Mouse (Mus musculus): Measurements from ENCODE around the gene Kif6. TPM values are rescaled to one million over a fixed set of nuclear protein-coding genes. Genes with fewer than 3 reads are reported as not detected.

Gene Kif6
- polyA plus RNA-seq, 1 experiment from 2014 or later: 2.5 TPM

- H3K27ac ChIP-seq (ENCODE audit: low read length): no peak overlapping the region
- WGBS: 66% methylated on average over 9 of the region's 9 CpGs
- no peaks in the 10 kb centered on the region for H3K27me3 ChIP-seq (ENCODE audit: control insufficient read depth, insufficient read depth, low read depth, low read length)
- no peak overlapping the region for H3K4me2 ChIP-seq (ENCODE audit: low read length)
- H3K36me3 ChIP-seq (ENCODE audit: control insufficient read depth, insufficient read depth, low read length): no peaks in the 10 kb centered on the region
- H3K4me3 ChIP-seq (ENCODE audit: low read depth, low read length): no peak overlapping the region
- H3K4me1 ChIP-seq (ENCODE audit: control insufficient read depth, insufficient read depth, low read length): no peaks in the 10 kb centered on the region; the same call in 1 of the 2 replicates
- no peaks in the 10 kb centered on the region for H3K9me3 ChIP-seq (replicated peaks; ENCODE audit: control insufficient read depth, low read length, poor library complexity, severe bottlenecking)
- H3K9ac ChIP-seq (ENCODE audit: low read depth, low read length): no peak overlapping the region
- no peak for ATAC-seq
Measured at GRCm38 (mm10) chr17:49624572-49624971, 9.6 kb downstream of the Kif6 start.

- Histone ChIP-seq H3K4me2 (ENCODE audit: low read length) (no peak overlapping the region), H3K4me3 (ENCODE audit: low read depth, low read length) (no peak overlapping the region), H3K9ac (ENCODE audit: low read depth, low read length) (no peak overlapping the region), H3K36me3 (ENCODE audit: control insufficient read depth, insufficient read depth, low read length) (no peaks in the 10 kb centered on the region), H3K9me3 (replicated peaks; ENCODE audit: control insufficient read depth, low read length, poor library complexity, severe bottlenecking) (no peaks in the 10 kb centered on the region), H3K27ac (ENCODE audit: low read length) (no peak overlapping the region), H3K4me1 (ENCODE audit: control insufficient read depth, insufficient read depth, low read length) (no peaks in the 10 kb centered on the region; the same call in 1 of the 2 replicates), H3K27me3 (ENCODE audit: control insufficient read depth, insufficient read depth, low read depth, low read length) (no peaks in the 10 kb centered on the region)
- WGBS: 80% methylated on average over 13 of the region's 13 CpGs
- no peak for ATAC-seq
Measured at GRCm38 (mm10) chr17:49627011-49627794, 12.3 kb downstream of the Kif6 start.

DNA sequence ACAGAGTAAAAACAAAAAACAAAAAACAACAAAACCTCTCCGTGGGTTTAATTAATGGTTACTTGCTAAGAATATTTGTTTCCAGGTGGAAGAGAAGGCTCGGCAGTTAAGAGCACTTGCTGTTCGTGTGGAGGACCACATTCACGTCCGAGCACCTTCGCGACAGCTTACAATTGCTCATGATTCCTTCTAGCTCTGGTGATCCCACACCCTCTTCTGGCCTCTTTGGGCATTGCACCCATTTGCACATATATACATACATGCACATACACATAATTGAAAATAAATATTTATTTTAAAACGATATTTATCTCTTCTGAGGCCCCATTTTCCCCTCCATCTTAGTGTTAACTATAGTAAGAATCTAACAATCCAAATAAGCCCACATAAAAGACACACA is 13.9 kb downstream of the Kif6 start:
- Histone ChIP-seq H3K9ac (ENCODE audit: low read depth, low read length) (no peak overlapping the region), H3K4me3 (ENCODE audit: low read depth, low read length) (no peak overlapping the region), H3K36me3 (ENCODE audit: control insufficient read depth, insufficient read depth, low read length) (no peaks in the 10 kb centered on the region), H3K4me1 (ENCODE audit: control insufficient read depth, insufficient read depth, low read length) (no peaks in the 10 kb centered on the region; the same call in 1 of the 2 replicates), H3K27ac (ENCODE audit: low read length) (no peak overlapping the region), H3K4me2 (ENCODE audit: low read length) (no peak overlapping the region), H3K27me3 (ENCODE audit: control insufficient read depth, insufficient read depth, low read depth, low read length) (no peaks in the 10 kb centered on the region), H3K9me3 (replicated peaks; ENCODE audit: control insufficient read depth, low read length, poor library complexity, severe bottlenecking) (no peaks in the 10 kb centered on the region)
- 91% methylated on average over 8 of the region's 8 CpGs for WGBS
- ATAC-seq: no peak

GRCm38 (mm10) chr17:49633041-49633440 is 18.1 kb downstream of the Kif6 start:
- Histone ChIP-seq H3K4me3 (ENCODE audit: low read depth, low read length) (no peak overlapping the region), H3K9ac (ENCODE audit: low read depth, low read length) (no peak overlapping the region), H3K9me3 (replicated peaks; ENCODE audit: control insufficient read depth, low read length, poor library complexity, severe bottlenecking) (no peaks in the 10 kb centered on the region), H3K27ac (ENCODE audit: low read length) (no peak overlapping the region), H3K36me3 (ENCODE audit: control insufficient read depth, insufficient read depth, low read length) (no peaks in the 10 kb centered on the region), H3K27me3 (ENCODE audit: control insufficient read depth, insufficient read depth, low read depth, low read length) (no peaks in the 10 kb centered on the region), H3K4me1 (ENCODE audit: control insufficient read depth, insufficient read depth, low read length) (no peaks in the 10 kb centered on the region), H3K4me2 (ENCODE audit: low read length) (no peak overlapping the region)
- no peak for ATAC-seq
- 53% methylated on average over 8 of the region's 8 CpGs for WGBS

DNA sequence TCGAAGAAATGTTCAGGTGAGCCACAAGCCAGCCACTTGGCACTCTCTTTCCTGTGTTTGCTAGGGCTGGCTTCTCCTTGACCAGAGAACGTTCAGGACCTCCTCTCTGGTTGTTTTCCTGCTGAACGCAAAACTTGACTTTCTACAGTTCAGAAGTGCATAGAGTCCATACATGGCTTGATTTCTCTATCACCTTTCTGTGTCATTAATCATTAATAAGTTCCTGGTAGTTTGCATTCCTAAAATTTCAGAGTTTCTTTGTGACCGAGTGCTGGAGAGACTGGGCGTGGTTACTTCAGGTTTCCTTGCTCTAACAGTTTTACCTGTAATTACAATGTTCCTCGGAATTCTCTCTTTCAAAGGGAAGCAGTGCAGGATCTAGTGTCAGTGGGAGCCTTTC is 27.0 kb downstream of the Kif6 start:
- Histone ChIP-seq H3K4me2 (ENCODE audit: low read length) (no peak overlapping the region), H3K9ac (ENCODE audit: low read depth, low read length) (no peak overlapping the region), H3K27ac (ENCODE audit: low read length) (no peak overlapping the region), H3K27me3 (ENCODE audit: control insufficient read depth, insufficient read depth, low read depth, low read length) (no peaks in the 10 kb centered on the region), H3K4me1 (ENCODE audit: control insufficient read depth, insufficient read depth, low read length) (no peaks in the 10 kb centered on the region), H3K9me3 (replicated peaks; ENCODE audit: control insufficient read depth, low read length, poor library complexity, severe bottlenecking) (no peaks in the 10 kb centered on the region), H3K36me3 (ENCODE audit: control insufficient read depth, insufficient read depth, low read length) (no peaks in the 10 kb centered on the region), H3K4me3 (ENCODE audit: low read depth, low read length) (no peak overlapping the region)
- WGBS: 95% methylated on average over 6 of the region's 6 CpGs
- ATAC-seq: no peak

- Histone ChIP-seq H3K9ac (ENCODE audit: low read depth, low read length) (no peak overlapping the region), H3K4me3 (ENCODE audit: low read depth, low read length) (no peak overlapping the region), H3K4me1 (ENCODE audit: control insufficient read depth, insufficient read depth, low read length) (no peaks in the 10 kb centered on the region), H3K4me2 (ENCODE audit: low read length) (no peak overlapping the region), H3K27me3 (ENCODE audit: control insufficient read depth, insufficient read depth, low read depth, low read length) (no peaks in the 10 kb centered on the region), H3K9me3 (replicated peaks; ENCODE audit: control insufficient read depth, low read length, poor library complexity, severe bottlenecking) (no peaks in the 10 kb centered on the region), H3K27ac (ENCODE audit: low read length) (no peak overlapping the region), H3K36me3 (ENCODE audit: control insufficient read depth, insufficient read depth, low read length) (no peaks in the 10 kb centered on the region)
- ATAC-seq: no peak
- WGBS: 94% methylated on average over 8 of the region's 8 CpGs
Measured at GRCm38 (mm10) chr17:49642336-49642735, 27.4 kb downstream of the Kif6 start.

- 84% methylated on average over 11 of the region's 11 CpGs for WGBS
- Histone ChIP-seq H3K36me3 (ENCODE audit: control insufficient read depth, insufficient read depth, low read length) (no peaks in the 10 kb centered on the region), H3K9ac (ENCODE audit: low read depth, low read length) (no peak overlapping the region), H3K4me1 (ENCODE audit: control insufficient read depth, insufficient read depth, low read length) (no peaks in the 10 kb centered on the region), H3K9me3 (replicated peaks; ENCODE audit: control insufficient read depth, low read length, poor library complexity, severe bottlenecking) (no peaks in the 10 kb centered on the region), H3K27me3 (ENCODE audit: control insufficient read depth, insufficient read depth, low read depth, low read length) (no peaks in the 10 kb centered on the region), H3K4me3 (ENCODE audit: low read depth, low read length) (no peak overlapping the region), H3K4me2 (ENCODE audit: low read length) (no peak overlapping the region), H3K27ac (ENCODE audit: low read length) (no peak overlapping the region)
- no peak for ATAC-seq
Measured at GRCm38 (mm10) chr17:49642889-49643490, 28.1 kb downstream of the Kif6 start.

DNA sequence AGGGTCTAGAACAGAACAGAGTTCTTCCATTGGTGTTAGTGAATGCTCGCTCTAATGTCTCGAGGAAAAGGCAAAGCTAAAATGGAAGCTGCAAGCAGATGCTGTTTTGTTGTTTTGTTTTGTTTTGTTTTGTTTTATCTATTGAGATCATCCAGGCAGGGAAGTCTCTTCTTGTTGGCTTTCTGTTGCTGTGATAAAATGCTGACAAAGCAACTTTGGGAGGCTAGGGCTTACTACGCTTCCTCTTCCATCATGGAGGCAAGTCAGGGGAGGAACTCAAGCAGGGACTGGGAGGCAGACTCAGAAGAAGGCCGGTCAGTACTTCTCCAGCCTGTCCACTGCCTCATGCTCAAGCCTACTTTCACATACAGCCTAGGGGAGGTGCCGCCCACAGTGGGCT is 31.3 kb downstream of the Kif6 start:
- Histone ChIP-seq H3K9me3 (replicated peaks; ENCODE audit: control insufficient read depth, low read length, poor library complexity, severe bottlenecking) (no peaks in the 10 kb centered on the region), H3K27ac (ENCODE audit: low read length) (no peak overlapping the region), H3K9ac (ENCODE audit: low read depth, low read length) (no peak overlapping the region), H3K4me2 (ENCODE audit: low read length) (no peak overlapping the region), H3K36me3 (ENCODE audit: control insufficient read depth, insufficient read depth, low read length) (no peaks in the 10 kb centered on the region), H3K4me1 (ENCODE audit: control insufficient read depth, insufficient read depth, low read length) (no peaks in the 10 kb centered on the region), H3K27me3 (ENCODE audit: control insufficient read depth, insufficient read depth, low read depth, low read length) (no peaks in the 10 kb centered on the region), H3K4me3 (ENCODE audit: low read depth, low read length) (no peak overlapping the region)
- 97% methylated on average over 5 of the region's 5 CpGs for WGBS
- no peak for ATAC-seq

DNA sequence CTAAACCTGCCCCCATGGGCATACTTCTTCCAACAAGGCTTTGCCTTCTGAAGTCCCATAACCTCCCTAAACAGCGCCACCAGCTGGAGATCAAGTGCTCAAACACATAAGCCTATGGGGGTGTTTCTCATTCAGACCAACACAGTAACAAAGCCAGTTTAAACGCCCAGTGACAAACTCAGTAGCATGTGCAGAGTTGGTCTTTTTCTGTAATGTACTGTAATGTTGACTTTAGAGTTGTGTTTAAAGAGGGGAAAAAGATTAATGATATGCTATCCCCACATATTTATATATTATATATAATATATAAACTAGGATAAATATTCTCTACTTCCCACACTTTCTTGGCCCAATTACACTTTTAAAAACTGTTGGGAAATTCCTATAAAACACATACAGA is 34.0 kb downstream of the Kif6 start:
- no peak overlapping the region for H3K9ac ChIP-seq (ENCODE audit: low read depth, low read length)
- H3K36me3 ChIP-seq (ENCODE audit: control insufficient read depth, insufficient read depth, low read length): no peaks in the 10 kb centered on the region
- no peaks in the 10 kb centered on the region for H3K27me3 ChIP-seq (ENCODE audit: control insufficient read depth, insufficient read depth, low read depth, low read length)
- WGBS: 76% methylated on average over 2 of the region's 2 CpGs
- ATAC-seq: no peak
- no peak overlapping the region for H3K4me2 ChIP-seq (ENCODE audit: low read length)
- no peak overlapping the region for H3K4me3 ChIP-seq (ENCODE audit: low read depth, low read length)
- no peaks in the 10 kb centered on the region for H3K9me3 ChIP-seq (replicated peaks; ENCODE audit: control insufficient read depth, low read length, poor library complexity, severe bottlenecking)
- H3K27ac ChIP-seq (ENCODE audit: low read length): no peak overlapping the region
- 0 out of 2 replicates have a peak, but pooled peaks cover 2% of the 10 kb centered on the region for H3K4me1 ChIP-seq (ENCODE audit: control insufficient read depth, insufficient read depth, low read length)

Data from midbrain, embryonic 16.5 days (tissue).